Mouse (Mus musculus) cerebellum, postnatal 25 days (tissue): ENCODE results near the gene Gpr183.

Experiments used
- DNase-seq, 2 experiments: peaks; one replicate each; pipeline ENCODE4 v3.0.0; 2021; ENCODE audit warnings: mixed read lengths in 2 of 2

Gene Gpr183

DNA sequence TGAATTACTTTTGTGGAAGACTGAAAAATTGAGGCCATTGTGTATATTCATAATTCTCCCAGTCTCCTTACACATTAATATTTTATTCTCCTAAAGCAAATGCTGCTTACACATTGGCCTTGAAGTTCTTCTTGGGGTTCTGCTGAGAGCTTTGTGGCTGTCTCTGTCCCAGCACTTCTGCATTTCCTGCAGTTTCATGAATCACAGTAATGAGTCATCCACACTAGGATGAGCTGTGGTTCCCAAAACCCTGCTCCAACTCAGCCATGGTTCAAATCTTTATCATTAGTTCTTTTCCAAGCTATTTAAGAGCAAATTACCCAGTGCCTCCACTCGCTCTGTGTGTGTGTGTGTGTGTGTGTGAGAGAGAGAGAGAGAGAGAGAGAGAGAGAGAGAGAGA lies 22.3 kb upstream of the Gpr183 start:
- no peak for DNase-seq

- DNase-seq: no peak
Observed at GRCm38 (mm10) chr14:121986028-121986427, 21.0 kb upstream of the Gpr183 start.

DNA sequence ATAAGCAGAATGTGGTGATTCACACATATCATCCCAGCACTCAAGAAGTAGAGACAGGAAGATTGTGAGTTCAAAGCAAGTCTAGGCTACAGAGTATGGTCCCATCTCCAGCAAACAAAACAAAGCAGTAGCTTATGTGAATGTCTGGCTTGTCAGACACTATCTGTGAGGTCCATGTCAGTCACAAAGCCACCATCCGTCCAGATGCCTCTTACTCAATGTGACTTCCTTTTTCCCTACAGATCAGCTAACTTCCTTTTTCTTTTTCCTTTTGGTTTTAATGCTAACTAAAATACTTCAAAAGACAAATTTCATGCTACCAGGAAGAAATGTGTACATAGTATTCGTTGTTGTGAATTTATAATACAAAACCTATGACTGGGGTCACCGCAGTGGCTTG lies 20.5 kb upstream of the Gpr183 start:
- DNase-seq: no peak

- DNase-seq: no peak
Observed at GRCm38 (mm10) chr14:121983009-121983933, 18.3 kb upstream of the Gpr183 start.

DNA sequence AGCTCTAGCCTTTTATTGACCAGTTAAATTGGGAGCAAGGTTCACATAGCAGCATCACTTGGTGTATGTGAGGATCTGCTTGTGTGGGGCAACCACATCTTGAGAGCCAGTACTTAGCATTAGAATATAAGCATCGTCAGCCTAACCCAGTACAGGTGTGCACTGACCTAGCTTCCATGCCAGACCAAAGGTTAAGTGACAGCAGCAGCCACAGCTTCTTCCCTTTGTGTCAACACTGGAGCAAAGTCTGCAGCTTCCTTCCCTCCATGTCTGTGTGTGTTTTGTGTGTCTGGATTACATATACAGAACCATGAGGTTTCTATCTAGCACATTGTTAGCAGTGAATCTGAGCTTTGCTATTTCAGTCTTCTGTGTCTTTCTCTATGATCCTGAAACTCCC lies 16.5 kb upstream of the Gpr183 start:
- DNase-seq: no peak

DNA sequence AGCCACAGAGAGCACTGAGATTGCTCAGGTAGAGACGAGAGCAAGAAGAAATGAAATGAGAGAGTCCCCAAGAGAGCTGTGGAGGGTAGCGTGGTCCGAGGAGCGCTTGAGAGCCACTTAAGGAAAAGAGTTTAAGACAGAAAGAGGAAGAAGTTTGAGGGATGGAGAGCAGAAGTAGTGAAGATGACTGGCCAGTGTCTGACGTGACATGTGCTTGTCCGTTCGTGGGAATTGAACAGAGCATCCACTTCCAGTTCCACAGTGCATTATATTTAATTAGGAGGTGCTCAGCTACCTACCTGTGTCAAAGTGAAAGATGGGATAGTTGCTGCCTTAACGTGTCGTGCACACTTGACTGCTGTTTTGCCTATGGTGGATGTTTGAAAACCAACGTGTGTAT lies 8.1 kb upstream of the Gpr183 start:
- no peak for DNase-seq

GRCm38 (mm10) chr14:121970402-121970801 lies 5.4 kb upstream of the Gpr183 start:
- DNase-seq: no peak

DNA sequence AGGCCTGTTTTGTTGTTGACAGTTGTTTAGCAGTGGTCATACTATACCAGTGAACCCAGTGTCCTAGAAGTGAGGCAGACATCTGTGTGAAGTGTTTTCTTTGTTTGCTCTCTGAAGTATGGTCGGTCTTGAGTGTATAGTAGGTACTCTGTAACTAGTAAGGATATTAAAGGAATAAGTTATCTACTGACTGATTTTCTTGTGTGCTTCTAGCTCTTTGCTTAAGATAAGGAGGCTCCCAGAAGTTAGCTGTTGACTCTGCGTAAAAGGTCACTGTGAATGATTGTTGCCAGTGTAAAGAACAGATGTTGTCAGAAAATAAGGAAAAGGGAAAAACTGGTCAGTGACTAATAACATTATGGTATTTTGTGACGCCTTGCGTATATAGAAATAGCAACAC lies 2.1 kb upstream of the Gpr183 start:
- no peak for DNase-seq

DNA sequence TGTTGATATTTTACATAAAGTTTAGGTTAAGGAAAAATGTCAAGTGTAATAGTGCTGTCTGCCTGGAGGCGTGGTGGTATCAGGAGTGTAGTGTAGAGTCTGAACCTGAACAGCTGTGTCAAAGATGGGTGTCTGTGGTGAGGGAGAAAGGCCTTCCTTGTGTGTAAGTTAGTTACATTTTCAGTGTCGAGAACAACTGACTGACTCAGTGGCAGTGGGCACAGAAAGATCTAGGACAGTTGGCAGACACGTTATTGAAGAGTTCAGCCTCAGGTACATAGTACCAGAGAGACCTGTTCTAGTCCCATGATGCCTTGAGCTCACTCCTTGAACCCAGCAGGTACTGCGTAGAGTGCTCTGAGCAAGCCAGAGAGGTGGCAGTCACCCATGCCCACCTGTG lies 466 bp upstream of the Gpr183 start:
- DNase-seq: no peak

DNA sequence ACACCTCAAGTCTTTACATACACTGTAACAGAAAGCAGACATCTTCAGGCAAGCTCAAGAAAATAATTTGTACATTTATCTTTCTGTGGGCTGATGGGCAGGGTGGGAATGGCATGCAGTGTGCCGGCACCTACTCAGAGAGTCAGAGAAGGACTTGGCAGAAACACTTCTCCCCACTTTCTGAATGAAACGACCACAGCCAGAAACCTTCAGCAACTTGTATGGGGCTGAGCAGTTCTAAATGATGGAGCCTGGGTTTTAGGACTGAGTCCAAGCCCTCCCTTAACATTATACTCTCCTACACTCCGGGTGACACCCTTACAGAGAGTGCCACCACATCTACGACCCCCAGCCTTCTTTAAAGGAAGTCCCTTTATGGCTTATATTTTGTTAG lies 1.1 kb downstream of the Gpr183 start:
- DNase-seq: no peak

GRCm38 (mm10) chr14:121963251-121963941 lies 1.6 kb downstream of the Gpr183 start:
- DNase-seq: no peak

- DNase-seq: no peak
Observed at GRCm38 (mm10) chr14:121962128-121962890, 2.7 kb downstream of the Gpr183 start.

DNA sequence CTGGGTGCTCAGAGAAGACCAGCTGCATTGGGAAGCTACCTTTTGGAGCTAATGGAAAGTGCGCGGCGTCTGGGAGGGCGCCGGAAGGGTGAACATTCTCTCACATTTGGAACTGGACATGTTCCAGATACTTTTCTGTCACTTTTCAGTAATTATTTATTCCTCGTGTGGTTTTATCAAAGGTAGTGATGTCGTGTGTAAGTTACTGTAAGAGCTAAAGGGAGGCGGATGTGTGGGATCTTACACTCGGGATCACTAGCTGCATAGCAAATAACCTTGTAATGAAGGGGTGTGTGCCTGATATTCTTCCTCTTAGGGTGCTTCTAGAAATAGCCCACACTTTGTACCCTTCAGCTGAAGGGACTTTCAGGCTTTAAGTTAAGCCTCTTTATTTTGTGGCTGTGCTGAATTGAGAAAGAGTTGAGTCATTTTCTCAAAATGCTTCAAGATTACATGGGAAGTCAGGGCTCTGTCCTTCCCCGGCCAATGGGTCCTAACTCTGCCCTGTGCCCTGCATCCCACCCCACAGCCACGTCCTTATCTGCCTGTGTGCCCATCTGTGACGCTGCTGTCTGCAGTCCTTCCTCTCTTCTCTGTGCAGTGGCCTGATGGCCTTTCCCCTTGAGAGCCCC lies 3.4 kb downstream of the Gpr183 start:
- no peak for DNase-seq

GRCm38 (mm10) chr14:121960997-121961396 lies 4.0 kb downstream of the Gpr183 start:
- no peak for DNase-seq

DNA sequence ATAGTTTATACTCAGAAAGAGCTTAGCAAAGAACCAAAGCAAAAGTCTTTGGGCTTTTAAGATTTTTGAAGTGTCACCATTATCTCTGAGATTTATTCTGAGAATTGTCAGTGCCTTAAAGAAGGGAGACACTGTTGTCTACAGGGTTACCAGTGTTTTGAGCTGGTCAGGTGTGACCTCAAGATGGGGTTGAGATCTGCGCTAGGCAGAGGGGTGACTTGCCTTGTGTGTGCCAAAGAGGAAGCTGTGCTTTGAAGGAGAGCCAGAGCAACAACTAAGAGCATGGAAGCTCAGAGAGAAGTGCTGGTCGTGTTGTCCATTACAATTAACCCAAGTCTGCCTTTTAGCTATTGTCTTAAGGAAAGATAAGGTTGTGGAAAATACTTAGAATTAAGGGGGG lies 4.5 kb downstream of the Gpr183 start:
- DNase-seq: no peak

DNA sequence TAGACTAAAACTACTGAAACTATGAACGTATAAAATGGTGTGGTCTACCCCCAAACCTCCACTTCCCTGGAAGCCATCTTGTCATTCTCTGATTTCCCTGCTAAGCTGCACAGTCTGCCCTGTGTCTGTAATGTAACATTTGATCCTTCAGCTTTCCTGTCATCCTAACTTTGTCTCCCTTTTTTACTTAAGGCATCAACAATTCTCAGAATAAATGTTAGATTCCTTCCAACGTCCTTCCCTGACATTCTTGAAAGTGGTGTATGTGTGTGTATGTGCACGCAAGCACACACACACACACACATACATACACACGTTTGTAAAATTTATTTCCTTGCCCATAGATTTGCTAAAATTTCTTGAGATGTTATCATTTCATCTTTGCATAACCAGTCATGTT lies 5.0 kb downstream of the Gpr183 start:
- DNase-seq: no peak

DNA sequence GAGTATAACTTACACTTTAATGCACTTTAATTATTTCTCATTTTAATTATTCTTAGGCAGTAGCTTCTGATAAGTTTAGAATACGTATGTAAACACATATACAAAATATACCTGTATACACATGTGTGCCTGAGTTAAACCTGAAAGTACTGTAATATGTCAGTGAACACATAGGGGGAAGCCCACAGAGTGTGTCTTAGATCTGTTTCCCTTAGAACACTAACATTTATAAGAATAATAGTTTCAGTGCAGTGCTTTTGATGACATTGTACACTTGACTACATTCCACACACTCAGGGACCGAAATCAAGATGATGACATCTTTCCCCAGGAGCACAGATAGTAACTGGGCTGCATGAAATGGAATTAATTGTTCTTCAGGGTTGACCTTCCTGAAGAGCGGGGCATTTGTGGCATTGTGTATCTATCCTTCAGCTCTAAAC lies 5.4 kb downstream of the Gpr183 start:
- DNase-seq: no peak

- no peak for DNase-seq
Observed at GRCm38 (mm10) chr14:121958751-121959537, 6.1 kb downstream of the Gpr183 start.

DNA sequence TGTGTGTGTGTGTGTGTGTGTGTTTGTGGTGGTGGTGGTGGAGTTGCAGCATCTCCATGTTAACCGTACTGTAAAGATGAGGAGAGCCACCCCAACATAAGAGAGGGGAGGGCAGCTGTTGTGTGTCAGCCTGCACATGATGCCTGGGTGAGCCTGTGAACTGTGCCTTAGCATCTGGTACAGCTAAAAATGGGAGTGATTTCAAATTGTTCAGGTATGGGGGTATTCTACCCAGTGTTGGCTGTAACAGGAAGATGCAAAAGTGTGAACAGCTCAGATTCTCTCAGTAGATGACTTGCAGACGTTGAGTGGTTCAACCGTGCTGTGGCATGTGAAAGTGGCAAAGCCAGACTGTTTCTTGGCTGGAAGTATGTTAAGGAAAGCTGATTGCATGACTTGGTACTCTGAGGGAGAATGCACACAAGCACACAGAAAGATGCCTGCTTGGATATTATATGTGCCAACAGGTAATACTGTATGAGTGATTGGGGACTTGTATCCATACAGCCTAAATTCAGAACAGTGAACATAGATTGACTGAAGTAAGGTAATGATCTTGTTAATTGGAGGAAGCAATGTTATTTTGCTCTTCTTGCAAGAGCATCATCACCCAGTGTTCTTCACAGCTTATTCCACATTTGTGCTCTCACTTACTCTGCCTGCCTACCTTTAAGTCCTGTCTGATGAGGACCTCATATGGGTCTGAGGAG lies 6.8 kb downstream of the Gpr183 start:
- no peak for DNase-seq

- no peak for DNase-seq
Observed at GRCm38 (mm10) chr14:121957176-121957871, 7.7 kb downstream of the Gpr183 start.

DNA sequence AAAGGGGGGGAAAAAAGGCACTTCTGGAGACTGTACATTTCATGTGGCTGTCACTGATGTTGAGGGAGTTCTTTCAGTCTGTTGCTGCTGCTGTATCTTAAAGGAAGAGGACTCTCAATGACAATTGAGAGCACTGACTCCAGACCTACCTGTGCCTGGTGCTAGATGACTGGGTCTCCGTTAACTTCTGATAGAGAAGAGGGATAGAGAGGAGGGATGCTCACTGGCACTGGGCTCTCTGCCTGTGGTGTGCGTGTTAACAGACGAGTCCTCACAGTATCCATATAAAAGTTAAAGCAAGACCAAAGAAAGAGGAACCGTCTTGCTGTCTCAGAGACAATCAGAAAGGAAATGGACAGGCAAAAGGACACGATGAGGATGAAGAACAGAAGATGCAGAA lies 8.7 kb downstream of the Gpr183 start:
- no peak for DNase-seq
